Mouse (Mus musculus) hematopoietic stem cell, adult 5-6 weeks (primary cell): ENCODE measurements around the gene Grpel1. TPM values are rescaled to one million over a fixed set of nuclear protein-coding genes. Genes with fewer than 3 reads are reported as not detected.

ENCODE experiments used
- ATAC-seq, 2 experiments: fragments of 125-278 bp in 1 of 2; replicated peaks in 1 of 2; 2 replicates each; pipeline ENCODE4 v1.8.0; 2016 to 2017; ENCODE audit warnings: inconsistent platforms in 2 of 2, mild to moderate bottlenecking in 2 of 2, moderate number of reproducible peaks in 2 of 2, low read depth in 1 of 2, moderate TSS enrichment in 1 of 2; ENCODE audit not compliant: low FRiP score in 2 of 2, poor library complexity in 2 of 2, severe bottlenecking in 2 of 2, insufficient read depth in 1 of 2, low TSS enrichment in 1 of 2
- total RNA-seq: library from RNA; stranded (forward); fragments of 172-1452, 232-1000 nt; gene quantifications from 2 replicates; pipeline ENCODE4 v1.2.3, GENCODE M21; 2017

Gene Grpel1
- total RNA-seq, 1 experiment from 2014 or later = 26.7 TPM

DNA sequence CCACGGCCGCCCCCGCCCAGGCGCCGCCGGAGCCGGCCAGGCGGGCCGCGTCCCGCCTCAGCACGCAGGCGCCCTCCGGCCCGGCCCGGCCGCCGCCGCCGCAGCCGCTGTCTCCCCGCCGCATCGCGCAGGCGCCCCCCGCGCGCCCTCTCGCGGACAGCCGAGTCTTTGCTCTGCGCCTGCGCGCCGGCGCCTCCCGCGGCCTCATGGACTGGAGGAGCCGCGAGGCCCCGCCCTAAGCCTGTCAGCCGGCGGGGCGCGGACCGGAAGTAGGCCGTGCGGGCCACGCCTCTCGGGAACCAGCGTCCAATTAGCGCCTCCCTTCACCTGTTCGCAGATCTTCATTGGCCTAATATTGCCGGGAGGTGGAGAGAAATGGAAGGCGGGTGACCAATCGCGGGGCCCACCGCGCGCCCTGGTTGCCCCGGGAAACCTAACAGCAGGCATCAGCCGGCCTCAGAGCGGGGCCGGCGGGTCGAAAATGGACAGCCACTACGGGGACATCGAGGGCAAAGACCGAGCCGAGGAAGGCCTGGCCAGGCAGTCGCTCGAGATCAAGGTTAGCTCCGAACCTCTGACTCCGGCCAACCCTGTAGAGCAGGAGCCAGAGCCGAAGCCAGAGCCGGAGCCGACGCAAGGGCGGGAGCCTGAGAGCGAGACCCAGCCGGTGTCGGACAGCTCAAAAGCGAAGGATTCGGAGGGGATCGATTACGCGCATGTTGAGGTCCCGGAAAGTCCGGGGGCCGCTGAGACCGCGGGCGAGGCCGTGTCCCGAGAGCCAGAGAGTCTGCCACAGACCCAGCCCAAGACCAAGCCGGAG lies 19.6 kb downstream of the Grpel1 start, which contains the start of the genes Tada2b and Ccdc96:
TSS of gene Tada2b (minus strand) at position 115 of the 820 bp plus-strand sequence.
TSS of gene Ccdc96 (plus strand) at position 418 of the 820 bp plus-strand sequence.
- peak; percentile 86 to 92 for ATAC-seq

DNA sequence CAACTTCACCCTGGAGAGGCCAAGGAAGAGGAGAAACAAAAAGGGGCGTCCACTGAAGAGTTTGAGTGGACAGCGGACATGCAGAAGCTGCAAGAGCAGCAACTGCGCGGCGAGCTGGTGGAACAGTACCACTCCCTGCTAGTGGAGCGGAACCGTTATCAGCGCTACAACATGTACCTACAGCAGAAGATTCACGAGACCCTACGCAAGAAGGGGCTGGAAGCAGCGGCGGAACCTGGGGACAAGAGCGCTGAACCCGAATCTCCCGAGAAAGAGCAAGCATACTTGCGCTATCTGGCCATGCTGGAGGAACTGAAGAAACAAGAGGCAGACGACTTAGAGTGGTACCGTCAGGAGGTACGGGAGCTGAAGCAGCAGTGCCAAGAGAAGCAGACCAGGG lies 20.5 kb downstream of the Grpel1 start:
- ATAC-seq = no peak

DNA sequence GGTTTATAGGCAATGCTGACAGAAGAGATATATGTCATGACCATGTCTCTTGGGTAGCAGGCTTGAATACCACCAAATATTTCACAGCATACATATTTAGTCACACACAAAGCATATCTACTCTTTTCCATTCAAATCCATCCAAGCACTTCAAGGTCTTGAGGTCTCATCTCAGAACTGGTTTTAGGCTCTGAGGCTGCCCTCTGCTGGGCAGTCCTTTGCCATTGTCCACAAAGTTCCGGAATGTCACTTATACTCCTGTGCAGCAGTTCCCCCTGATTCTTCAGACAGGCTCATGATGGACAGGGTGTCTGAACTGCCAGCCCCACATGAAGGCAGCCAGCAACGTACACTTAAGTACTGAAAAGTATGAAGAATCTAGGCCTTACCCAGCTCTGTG lies 24.4 kb downstream of the Grpel1 start:
- ATAC-seq = no peak

DNA sequence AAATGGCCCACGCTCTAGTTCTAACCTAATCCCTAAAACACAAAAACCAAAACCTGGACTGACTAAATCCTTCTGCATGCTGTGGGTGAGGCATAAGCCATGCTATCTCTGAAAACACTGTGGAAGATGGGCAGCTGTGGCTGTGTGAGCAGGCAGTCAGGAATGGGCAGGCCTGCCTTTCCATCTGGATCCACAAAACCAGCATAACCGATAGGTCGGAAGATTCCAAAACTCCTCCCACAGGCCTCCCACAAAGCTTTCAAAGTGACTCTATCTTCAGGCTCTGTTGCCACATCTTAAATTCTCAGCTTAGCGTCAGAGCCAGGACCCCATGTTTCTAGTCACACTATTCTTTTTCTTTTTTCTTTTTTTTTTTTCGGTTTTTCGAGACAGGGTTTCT lies 29.1 kb downstream of the Grpel1 start:
- no peak for ATAC-seq

DNA sequence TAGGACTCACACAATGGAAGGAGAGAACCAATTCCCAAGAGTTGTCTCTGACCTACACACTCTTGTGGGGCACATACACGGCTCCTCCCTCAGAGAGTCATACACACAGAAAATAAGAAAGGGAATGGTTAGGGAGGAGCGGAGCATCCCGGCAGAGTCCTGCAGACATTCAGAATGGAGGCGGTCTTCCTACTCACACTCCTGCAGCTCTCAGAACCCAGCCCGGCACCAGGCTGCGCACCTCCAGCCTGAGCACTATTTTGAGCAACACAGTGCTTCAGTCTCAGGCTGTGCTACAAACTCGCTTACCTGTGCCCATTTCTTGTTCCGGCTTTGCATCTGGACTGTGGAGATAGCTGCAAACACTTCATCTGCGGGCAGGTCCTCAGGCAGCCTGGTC lies 29.9 kb downstream of the Grpel1 start:
- no peak for ATAC-seq

DNA sequence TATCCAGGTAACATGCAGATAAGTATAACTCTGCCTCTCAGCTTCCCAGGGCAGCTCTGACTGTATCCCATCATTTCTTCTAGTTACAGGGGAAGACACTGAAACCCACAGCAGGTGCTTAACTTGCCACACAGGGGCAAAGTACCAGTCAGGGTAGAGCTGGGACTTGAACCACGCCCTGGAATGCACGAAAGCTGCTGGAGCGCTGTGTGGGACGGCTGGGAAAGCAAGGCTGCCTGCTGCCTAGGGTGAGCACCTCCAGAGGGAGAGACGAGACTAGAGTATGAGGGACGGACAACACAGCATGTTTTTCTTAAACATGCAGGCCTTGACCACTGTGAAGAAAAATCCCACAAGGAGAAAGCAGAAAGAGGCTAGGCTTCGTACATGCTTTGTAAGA lies 40.4 kb downstream of the Grpel1 start:
- ATAC-seq = no peak

DNA sequence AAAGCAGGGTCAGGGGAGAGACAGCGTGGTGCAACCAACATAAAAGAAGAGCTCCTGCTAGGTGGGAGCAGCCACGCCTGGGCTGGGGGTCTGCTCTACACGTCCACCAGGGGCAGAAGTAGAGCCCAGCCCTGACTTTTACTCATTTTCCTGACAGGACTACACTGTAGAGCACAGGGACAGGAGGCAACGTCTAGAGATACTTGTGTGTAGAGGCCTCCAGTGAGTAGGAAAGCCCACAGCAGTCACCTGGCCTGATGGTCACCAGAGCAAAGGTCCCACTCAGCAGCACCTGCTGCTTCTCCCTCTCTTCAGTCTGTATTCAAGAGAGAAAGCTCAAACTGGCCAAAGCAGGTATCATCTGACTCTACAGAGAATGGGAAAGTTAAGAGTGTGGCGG lies 40.8 kb downstream of the Grpel1 start:
- ATAC-seq = no peak

DNA sequence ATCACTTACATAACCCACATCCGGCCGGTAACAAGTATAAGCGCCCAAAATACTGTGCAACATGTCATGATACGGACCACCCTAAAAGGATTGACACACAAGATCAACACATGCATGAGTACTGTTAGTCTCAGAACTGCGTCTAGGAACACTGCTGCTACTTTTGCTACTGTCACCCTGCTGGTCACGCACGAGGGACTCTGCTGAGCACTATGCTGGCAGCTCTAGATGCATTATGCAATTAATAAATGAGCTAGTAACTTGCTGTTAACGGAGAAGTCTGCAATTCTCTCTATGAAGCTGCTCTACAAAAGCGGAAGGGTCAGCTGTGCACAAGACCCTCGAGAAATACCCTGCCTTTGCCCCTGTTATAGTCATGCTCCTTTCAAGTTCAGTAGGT lies 43.6 kb downstream of the Grpel1 start:
- ATAC-seq = no peak

DNA sequence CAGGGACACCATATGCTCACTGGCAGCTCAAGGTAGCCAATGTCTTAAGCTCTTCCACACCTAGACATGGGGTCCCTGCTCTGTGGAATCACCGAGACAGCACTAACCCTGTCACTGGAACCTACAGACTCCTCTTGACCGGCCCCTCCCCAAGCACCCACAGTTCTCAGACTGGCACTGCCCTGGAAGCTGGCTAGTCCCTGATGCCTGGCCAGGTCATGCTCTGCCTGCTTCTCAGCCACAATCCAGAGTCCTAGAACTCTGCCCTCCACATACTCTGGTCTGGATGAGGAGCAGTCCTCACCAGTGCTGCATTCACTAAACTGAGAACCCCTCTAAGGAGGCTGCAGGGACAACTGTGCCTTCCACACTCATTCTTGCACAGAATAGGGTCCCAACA lies 46.2 kb downstream of the Grpel1 start:
- ATAC-seq = no peak

DNA sequence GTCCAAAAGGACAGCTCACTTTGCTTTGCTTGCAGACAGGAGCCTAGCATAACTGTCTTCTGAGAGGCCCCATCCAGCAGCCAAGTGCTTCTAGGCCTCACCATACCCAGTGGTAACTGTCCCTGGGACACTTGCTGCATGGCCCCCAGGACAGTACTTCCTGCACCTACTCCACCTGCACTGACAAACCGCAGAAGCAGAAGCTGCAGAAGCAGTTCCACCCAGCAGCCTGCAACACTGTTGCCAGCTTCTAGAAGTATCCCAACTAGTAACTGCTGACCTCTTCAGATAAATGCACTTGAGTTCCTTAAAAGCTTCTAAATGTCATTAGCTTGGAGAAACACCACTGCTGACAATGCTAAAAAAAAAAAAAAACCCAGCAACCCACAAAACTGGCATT lies 50.3 kb downstream of the Grpel1 start:
- ATAC-seq = no peak

DNA sequence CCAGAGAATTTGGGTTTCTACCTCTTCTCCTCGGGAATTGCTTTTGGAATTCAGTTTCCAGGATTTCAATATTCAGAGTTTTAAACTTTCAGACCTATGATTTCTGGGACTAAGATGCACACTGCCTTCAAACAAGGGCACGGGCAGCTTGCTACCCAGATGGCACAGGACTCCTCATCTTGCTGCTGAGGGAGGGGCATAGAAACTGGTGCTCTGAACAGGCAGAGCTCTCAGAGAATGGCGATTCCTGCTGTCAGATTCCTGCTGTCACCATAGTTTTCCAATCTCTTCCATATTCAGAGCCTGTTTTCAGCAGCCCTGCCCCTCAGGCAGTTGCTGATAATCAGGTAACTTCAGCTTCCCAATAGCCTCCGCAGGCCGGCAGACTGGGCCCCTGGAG lies 50.8 kb downstream of the Grpel1 start:
- ATAC-seq = no peak

DNA sequence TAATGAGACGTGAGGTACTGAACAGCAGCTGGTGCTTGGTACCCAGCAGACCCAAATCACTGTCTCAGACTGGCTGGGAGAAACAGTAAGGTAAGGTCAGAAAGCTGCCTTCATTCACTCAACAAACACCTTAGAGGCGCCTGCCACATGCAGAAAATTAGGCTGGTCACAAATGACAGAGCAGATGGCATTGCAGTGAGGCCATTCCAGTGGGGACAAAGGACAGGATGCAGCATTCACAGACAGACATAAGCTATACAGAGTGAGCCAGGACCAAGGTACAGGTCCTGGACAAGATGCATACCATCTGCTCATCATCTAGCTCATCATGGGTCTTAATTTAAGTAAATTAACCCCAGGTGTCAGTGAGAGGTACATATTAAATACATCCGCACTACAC lies 52.8 kb downstream of the Grpel1 start:
- ATAC-seq = no peak

DNA sequence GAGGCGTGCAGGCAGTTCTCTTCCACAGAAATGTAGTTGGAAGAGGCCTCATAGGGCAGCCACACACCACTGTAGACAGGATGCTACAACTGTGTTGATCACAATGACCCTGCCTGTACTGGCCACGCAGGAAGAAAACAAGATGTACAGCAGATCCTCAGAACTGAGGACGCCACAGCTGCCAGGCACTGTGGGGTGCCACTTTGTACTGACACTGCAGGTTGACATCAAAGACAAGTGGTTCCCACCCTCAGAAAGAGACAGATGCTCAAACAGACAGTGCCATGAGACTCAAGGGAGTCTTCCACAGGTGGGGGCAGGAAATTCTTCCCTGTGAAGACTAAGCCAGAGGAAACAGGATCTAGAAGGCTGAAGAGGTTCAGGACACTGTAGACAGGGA lies 55.0 kb downstream of the Grpel1 start:
- ATAC-seq = no peak

DNA sequence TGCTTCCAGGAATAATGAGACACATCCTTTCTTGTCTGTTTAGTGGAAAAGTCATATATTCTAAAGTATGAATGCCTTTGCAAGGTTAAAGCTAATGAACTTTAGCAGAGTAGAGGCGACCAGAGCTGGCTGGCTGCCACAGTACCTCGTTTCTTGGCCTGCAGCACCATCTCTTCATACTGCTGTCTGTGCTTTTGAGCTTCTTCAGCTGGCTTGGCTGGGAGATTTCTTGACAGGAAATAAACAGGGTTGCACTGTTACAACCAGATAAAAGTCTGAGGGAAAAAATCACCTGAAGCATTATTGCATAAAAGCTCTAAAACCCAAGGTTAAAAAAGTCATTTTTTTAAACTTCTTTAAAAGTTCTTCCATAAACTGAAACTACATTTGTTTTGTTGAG lies 58.0 kb downstream of the Grpel1 start:
- no peak for ATAC-seq

DNA sequence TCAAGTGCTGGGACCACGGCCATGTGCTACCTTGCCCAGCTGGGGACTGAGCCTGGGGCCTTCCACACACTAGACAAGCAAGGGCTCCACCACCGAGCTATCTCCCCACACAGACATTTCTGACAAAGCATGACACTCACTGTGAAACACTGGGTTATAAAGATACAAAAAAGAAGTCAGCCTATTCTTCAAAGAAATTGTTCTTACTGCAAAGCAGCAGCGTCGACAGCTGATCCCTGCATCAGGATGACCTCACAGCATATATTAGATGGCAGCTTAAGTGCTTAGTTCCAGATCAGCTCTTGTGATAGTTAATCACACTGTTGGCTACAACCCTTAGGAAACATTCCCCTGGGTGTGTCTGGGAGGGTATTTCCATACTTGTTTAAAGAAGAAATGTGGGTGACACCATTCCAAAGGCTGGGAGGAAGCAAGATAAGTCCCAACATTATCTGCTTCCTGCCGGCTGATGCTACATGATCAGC lies 58.5 kb downstream of the Grpel1 start:
- no peak for ATAC-seq

Other genes starting within 250 kb of the Grpel1 start
- 0.30 and 0.63 TPM in 2 replicates for gene Sorcs2, start 66.9 kb upstream of the Grpel1 start, total RNA-seq
- gene Tada2b, start 19.3 kb downstream of the Grpel1 start, total RNA-seq = 3.7 and 7.6 TPM in 2 replicates
- gene Ccdc96, start 19.6 kb downstream of the Grpel1 start, total RNA-seq = 0.30 TPM in 1 of 2 replicates, not detected in the other
- 8.8 and 16.7 TPM in 2 replicates for gene Tbc1d14, start 128.3 kb downstream of the Grpel1 start, total RNA-seq
- gene D5Ertd579e, start 231.0 kb downstream of the Grpel1 start, total RNA-seq = 42.5 and 49.4 TPM in 2 replicates